Mouse (Mus musculus) lung, adult 2 months (tissue): Measurements from ENCODE around the gene Zfp383.

Experiments
- CTCF ChIP-seq: fragments of 200-500 bp; IDR thresholded peaks from 2 replicates; pipeline ENCODE4 v1.5.1; 2011; ENCODE audit warnings: mild to moderate bottlenecking, low read length, control low read depth; ENCODE audit not compliant: insufficient read depth
- POLR2A ChIP-seq: fragments of 200-500 bp; IDR thresholded peaks from 2 replicates; pipeline ENCODE4 v1.6.1; 2011; ENCODE audit warnings: low read depth, mild to moderate bottlenecking, control low read depth, low read length, borderline replicate concordance; ENCODE audit errors: extremely low read depth

- TF ChIP-seq CTCF (no peak), POLR2A (no peak)
Measured at GRCm38 (mm10) chr7:29922780-29923179, 14.8 kb downstream of the Zfp383 start.
